Mouse (Mus musculus) lung, adult 18-20 months (tissue): ENCODE measurements around the gene Tmprss11b.
"Not testable (repeated sequence)": the region's sequence is repeated elsewhere in the genome, so short reads cannot be mapped to it uniquely, and the experiment has no call there.

ENCODE experiments used
- DNase-seq, 2 experiments: peaks; one replicate each; pipeline ENCODE4 v3.0.0; 2022; ENCODE audit warnings: mixed read lengths in 2 of 2

Gene Tmprss11b

GRCm38 (mm10) chr5:86676262-86676661, at the start of gene Tmprss11b:
Gene Tmprss11b (minus strand): TSS chr5:86676362.
- no peak for DNase-seq

DNA sequence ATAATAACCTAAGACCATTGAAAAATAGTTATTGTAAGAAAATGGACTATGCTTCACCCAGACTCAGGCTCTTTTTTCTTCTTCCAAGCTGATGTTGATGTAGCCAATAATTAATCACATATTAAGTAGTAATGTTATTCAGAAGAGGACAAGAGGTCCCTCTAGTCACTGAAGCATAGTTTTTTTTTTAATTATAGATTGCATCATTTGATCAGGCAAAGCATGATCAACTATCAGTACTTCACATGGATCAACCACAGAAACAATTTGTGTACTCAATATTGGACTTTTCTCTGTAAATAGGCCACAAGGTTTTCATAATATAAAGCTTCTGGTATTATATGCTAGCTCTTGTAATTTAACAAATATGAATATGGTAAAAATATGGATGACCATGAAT, 48.9 kb upstream of the Tmprss11b start:
- no peak for DNase-seq

DNA sequence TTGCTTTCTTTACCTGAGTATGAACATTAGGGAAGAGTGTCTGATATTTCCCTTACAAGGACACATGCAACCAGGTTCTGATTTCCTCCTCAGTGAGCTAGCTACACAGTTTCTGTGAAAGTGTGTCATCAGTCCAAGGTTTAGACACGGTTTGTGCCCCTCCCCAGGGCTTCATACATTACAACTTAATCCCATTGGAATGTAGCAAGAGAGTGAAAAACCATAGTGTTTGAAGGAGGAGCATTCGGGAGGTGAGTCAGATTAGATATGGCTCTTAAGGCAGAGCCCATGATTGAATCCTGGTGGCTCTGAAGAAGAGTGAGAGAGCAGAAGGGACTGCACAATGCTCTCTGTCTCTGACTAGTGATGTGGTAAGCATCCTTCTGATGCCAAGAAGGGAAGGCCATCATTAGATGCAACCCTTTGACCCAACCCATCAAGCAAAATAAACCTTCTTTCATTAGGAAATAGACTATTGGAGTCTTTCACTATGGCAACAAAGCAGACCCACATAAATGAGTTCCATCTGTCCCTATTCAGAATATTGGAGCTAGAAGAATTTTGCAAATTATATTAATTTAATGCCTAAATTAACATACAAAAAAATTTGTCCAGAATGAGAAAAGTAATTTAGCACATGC, 46.8 kb upstream of the Tmprss11b start:
- DNase-seq: no peak

DNA sequence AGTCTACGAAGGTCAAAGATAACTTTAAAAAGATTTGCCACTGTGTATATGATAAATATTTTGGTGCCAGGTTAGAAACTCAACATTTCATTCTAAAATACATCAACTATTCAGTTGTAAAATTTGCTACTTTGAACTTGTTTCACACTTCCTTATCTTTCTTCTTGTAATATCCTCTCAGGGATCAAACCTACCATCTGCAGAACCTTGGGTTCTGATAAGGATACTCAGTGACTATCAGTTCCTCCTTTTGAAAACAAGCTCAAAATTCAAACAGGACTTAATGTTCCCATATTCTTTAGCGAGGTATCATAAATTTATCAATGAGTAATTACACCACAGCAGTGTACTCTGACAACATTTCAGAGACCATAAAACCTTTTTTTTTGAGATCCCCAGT, 38.8 kb upstream of the Tmprss11b start:
- no peak for DNase-seq

- no peak for DNase-seq
These were observed 28.8 kb upstream of the Tmprss11b start for GRCm38 (mm10) chr5:86704923-86705322.

DNA sequence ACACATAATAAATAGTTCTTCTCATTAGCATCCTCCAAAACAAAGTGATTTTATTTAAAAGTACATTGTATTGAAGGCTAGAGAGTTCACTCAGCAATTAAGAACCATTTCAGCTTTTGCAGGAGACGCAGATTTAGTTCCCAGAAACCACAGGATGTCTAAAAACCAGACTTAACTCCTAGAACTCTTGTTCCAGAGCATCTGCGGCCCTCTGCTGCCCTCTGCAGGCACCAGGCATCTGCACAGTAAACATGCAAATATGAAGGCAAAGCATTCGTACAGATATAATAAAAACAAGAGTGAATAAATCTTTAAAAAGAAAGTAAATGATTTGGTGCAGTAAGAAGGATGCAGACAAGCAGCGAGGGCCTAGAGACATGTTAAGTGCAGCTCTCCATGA, 8.5 kb upstream of the Tmprss11b start:
- peak; percentile 12 to 14 for DNase-seq

DNA sequence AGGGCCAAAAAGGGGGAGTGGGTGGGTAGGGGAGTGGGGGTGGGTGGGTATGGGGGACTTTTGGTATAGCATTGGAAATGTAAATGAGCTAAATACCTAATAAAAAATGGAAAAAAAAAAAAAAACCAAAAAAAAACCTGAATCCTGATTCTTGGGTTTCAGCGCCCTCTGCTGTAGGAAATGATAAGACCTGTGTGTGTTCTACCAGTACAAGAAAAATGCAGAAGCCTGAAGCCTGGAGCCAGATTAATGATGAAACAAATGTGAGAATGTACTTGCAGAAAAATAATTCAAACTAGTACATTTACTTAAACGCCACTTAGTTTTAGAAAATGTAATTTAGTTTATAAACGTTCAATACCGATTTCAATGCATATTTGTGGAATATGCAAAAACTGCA, 27.0 kb downstream of the Tmprss11b start:
- DNase-seq: not testable (repeated sequence)

DNA sequence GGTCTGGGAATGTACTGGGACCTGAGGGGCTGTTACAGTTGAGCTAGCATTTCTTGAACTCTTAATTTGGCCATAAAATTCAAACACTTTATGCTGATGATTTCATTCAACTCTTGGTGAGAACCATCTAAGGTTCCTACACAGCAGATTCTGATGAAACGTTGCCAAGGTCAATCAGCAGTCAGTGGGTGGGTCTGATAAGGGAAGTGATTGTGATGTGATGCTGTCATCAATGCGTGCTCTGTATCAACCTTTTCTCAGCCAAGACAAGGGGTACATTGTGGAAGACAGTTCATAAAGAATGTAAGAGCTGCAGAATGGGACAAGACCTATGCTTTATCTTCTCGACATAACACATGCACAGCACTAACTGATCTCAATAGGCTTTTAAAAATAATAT, 35.4 kb downstream of the Tmprss11b start:
- no peak for DNase-seq

DNA sequence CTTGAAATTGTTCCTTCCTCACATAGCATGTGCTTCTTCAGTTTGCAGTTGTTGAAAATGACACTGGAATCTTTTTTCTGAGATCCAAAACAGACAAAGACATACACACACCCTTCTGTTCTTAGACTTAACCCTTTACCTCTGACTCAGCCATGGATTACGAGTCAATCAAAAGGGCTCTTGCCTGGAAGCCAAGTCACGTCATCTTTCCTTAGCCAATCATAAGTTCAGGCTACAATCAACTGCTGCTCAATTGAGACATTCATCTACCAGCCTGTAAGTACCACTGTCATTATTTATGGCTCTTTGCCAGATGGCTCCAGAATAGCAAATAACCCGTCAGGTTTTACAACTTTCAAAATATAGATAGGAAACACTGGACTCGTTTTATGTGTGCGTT, 43.8 kb downstream of the Tmprss11b start, which contains the start of gene Tmprss11f:
Tmprss11f (minus strand) TSS at position 101 of the 400 bp plus-strand sequence.
- no peak for DNase-seq

- no peak for DNase-seq
These were observed 45.5 kb downstream of the Tmprss11b start for GRCm38 (mm10) chr5:86630700-86631099.

DNA sequence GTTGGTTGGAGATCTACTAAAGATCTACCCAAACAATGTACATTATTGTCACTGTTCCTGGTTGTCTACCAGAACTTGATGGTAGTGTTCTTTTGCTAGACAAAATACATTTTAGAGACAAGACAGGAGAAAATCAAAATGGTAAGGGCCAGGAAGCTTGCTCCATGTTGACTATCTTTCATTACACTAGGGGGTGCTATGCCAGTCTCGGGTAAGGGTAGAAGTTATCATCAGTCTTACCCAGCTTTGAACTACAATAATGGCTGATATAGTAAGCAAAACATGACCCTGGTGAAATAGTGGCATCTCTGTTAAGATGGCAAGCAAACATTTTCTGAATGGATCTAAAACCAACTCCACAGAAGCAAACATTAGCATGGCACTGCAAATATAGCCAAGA, 54.4 kb downstream of the Tmprss11b start:
- DNase-seq: no peak
